Mouse (Mus musculus): ENCODE results near the gene Kcnh6.

DNA sequence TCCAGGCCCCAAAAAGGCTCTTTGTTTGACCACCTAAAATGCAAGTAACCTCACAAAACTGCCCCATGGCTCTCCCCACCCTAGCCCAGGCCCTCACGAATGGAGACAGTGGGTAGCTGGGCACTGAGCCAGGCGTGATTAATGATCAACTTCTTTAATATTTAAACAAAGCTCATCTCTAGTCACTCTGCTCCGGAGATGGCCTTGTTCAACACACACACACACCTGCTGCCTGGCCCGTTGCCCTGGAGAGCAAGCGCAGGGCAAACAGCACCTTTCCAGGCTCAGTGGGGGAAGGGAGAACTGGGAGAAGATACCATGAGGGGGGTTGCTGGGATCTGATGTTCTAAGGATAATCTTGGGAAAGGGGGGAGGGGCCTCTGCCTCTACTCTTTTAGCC, 2.0 kb upstream of the Kcnh6 start:
- TF ChIP-seq POLR2A (IDR thresholded peaks at IDR 0.05; ENCODE audit: control insufficient read depth, extremely low read depth, insufficient read depth, low read length, poor library complexity) (no peak), CTCF (IDR thresholded peaks at IDR 0.05; ENCODE audit: borderline replicate concordance, control insufficient read depth, extremely low read depth, insufficient read depth, low read length, poor library complexity) (no peak)

All from thymus, adult 2 months (tissue).